Mouse (Mus musculus) layer of hippocampus, adult 11-12 months (tissue): ENCODE measurements around the gene Ear1.
"Not testable (repeated sequence)": the region's sequence is repeated elsewhere in the genome, so short reads cannot be mapped to it uniquely, and the experiment has no call there.

Experiments
- DNase-seq: peaks from one replicate; pipeline ENCODE4 v3.0.0; 2022; ENCODE audit warnings: low spot score

The Ear1 gene

DNA sequence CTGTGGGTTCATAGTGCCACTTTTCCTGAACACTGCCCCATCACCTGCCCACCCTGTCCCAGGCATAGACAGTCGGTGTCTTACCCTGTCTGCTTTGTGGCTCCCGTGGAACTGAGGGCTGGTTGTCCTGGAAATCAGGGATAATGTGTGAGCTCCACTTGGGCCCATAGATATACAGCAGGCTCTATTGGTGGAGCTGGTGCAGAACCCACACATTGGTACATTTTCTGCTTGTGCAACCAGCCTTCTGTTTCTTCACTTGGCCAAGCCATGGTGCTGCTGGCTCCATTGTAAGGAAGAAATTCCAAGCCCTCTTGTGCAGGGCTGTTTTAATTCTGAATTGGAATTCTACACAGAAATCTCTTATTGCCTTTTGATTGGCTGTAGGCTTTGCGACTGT lies at the start of gene Ear1:
Ear1 (minus strand) TSS at position 101 of the 400 bp plus-strand sequence.
- DNase-seq: not testable (repeated sequence)

DNA sequence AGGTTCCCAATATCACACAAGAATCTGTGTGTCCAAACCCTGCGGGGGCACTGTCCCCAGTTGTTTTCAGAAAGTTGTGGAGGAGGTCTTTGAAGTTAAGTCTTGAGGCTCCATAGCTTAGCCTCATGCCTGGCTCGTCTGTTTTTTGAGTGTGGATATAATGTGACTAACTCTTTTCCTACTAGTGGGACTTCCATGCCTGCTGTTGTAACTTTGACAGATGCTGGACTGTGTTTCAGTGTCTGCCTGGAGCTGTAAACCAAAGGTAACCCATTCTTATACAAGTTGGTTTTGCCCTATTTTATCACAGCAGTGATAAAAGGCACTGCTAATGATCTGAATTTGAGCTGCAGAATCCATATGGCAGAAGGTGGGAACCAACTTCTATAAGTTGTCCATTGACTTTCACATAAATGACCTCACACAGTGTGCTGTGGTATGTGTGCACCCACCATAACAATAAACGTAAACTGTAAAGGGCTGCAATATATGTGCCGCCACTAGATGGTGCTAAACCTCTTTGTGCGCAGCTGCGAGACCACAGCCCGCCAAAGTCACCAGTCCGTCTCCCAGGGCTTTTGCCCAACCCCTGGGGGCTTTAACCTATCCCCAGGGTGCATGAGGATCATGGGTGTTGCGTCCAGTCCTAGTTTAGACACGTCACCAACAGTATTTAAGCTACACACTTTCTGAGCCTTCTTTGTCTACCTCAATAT lies 49.5 kb upstream of the Ear1 start, which contains the start of gene Gm8113:
Gm8113 (plus strand) TSS at position 703 of the 716 bp plus-strand sequence.
- peak; percentile 53 for DNase-seq

DNA sequence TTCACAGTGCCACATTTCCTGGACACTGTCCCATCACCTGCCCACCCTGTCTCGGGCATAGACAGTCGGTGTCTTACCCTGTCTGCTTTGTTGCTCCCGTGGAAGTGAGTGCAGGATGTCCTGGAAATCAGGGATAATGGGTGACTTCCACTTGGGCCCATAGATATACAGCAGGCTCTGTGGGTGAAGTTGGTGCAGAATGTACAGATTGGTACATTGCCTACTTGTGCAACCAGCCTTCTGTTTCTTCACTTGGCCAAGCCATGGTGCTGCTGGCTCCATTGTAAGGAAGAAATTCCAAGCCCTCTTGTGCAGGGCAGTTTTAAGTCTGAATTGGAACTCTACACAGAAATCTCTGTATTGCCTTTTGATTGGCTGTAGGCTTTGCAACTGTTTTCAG lies 48.1 kb upstream of the Ear1 start, which contains the start of gene Ear10:
Ear10 (minus strand) TSS at position 101 of the 400 bp plus-strand sequence.
- DNase-seq: not testable (repeated sequence)

DNA sequence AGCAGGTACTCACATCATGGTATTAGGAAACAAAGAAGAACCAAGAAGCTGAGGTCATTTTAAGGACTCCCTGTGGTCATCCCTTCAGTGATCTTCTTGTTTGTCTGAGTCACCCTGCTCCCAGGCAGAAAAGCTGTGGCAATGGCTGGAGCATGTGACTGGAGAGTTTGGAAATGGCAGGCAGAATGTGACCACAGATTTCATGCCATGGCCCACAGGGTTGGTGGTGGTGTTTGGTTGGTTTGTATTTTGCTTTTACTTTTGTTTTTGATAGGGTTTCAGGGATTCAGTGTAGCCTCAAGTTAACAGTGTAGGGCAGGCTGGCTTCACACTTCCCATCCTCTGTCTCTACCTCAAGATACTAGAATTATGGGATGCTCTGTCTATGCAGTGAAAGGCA lies 42.9 kb upstream of the Ear1 start:
- not testable (repeated sequence) for DNase-seq

DNA sequence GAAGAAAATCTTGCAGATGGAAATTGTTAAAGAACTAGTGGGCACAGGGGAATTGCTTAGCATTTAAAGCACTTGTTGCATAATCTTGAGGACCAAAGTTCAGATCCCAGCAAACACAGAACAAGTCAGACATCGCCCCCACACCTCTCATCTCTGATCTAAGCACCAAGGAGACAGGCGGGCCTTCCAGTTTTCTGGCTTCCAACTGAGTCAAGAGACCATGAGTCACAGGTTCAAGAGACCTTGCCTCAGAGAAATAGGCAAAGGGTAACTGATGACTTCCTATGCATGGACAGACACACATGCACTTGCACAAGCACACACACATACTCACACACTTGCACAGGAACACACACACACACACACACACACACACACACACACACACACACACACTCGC lies 23.3 kb upstream of the Ear1 start:
- DNase-seq: not testable (repeated sequence)

DNA sequence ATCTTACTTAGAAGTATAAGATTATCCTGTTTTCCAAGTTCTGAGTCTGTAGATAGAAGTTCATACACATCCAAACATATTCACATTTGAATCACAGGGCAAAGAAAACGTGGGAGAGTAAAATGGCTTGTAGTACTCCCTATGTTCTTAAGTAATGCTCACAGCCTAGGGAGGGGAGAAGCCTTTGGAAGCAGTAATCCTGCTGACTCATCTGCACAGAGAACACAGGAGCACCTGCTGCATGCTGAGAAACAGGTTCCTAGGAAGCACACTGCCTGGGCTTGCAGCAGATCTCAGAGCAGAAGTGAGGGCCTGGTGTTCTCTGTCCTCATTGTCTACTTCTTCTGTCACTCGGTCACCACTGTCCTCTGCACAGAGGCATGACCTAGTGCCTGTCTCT lies 20.0 kb upstream of the Ear1 start:
- DNase-seq: not testable (repeated sequence)

DNA sequence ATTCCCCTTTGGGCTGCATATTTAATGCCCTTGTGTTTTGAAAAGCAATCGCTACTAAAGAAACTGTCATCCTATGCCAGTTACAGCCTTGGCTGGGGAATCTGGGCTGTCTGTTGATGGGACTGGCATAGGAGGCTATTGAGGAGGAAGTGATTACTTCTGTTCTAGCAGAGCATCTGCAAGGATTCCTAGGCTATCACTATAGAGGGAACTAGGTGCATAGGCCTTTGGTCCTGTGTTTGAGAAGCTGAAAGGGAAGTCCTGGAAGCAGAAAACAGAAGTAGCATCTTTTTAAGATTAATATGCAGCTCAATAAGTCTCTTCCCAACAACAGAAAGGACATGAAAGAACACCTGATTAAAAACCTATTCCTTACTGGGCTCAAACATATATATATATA lies 16.0 kb upstream of the Ear1 start:
- DNase-seq: not testable (repeated sequence)

DNA sequence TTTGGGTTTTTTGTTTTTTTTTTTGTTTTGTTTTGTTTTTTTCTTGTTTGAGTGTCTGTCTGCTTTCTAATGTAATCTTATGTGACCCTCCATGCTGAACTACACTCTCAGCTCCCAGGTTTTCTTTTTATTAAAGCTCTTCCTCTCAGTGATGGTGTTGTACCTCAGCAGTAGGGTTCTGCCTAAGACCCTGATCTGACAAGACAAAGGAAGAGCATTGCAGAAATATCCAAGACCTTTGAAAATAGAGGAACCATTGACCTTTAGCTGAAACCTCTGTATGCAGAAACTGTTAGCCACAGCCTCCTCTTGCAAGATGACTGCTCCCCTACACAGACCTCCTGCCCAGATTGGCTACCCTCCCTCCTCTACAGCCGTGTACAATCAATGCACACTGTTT lies 10.9 kb upstream of the Ear1 start:
- DNase-seq: not testable (repeated sequence)

DNA sequence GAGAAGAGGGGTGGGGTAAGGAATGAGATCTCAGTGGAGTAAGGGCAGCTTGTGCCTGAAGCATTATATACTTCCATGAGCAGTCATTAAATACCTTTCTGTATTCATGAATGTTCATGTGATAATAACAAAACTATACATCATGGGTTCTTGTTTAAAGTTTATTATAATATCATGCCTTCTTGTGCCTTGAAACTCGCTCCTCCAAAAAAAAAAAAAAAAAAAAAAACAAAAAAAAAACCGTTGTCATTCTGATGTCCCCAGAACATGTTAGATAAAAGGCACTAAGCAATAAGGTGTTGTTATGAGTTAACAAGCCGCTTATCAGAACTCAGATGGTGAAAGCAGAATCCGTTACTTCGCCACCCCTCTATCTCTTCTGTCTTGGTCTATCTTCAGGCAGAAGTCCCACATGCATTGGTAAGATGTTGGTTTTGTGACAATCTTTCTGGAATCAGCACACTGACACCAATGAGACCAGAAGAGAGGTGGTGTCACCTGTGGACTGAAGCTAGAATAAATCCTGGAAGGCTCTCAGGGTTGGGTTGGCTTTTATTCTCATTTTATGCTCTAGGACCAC lies 4.7 kb upstream of the Ear1 start:
- DNase-seq: not testable (repeated sequence)

DNA sequence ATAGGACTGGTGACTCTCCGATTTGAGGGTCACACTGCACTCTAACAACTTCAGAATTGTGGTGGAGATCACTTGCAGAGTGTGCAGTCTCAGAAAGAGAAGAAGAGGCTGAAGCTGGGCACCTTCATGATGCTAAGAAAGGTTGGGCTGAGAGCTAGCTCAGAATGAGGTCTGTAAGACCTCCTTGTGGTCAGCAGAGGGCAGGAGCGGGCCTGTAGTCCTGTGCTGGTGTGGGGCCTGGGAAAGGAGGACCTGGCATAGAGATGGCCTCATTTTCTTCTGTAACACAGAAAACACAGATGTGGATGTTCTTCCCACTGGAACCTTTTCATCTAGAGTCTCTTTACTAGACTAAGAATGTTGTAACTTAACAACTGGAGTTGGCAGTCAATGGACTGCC lies 2.5 kb upstream of the Ear1 start:
- DNase-seq: not testable (repeated sequence)

DNA sequence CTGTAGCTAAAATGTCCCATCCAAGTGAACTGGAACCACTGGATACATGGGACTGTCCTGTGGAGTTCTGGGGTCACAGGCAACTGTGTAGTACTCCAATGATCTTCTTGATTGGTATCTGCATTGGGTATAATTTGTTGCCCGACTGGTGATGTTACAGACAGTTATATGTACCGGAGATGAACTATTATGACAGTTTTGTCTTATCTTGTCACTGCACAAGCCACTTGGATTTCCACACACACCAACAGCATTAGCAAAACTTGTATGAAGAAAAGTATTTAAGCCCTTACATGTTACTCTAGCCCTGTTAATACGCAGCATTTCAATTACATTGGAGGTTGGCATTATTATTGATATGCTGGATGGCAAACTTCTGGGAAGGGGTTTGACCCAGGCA lies 455 bp downstream of the Ear1 start:
- DNase-seq: not testable (repeated sequence)

DNA sequence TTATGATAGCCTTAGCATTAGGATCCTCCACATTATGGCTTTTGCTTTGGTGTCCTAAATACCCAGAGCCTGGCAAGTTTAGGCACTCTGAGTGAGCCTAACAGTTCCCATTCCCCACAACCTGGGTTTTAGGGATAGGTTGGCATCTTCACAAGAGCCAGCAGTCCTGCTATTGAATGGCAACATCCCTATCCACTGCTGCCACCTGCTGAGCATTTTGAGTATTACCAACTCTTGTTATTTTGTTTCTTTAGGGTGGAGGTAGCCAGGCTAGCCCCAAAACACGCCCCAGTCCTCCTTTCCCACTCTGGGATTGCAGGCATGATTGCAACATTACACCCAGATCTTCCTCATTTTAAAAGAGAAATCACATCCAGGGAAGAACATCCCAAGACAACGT lies 14.8 kb downstream of the Ear1 start:
- DNase-seq: peak; percentile 47

DNA sequence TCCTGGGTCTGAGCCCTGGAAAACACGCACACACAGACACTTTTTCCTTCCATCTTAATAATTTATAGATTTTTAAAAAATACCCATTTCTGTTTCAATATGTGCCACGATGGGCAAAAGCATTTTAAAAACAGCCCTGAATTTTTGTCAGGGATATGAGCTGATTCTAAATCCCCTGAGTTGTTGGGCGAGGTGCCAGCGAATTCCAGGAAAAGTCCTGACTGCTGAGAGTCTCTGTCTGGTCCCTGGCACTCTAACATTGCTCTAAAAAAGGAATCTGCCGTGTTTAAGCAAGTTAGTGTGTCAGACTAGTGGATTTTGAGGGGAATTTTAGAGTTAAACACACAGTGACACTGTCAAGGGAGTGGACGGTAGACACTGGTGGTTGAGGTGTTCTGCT lies 15.9 kb downstream of the Ear1 start:
- DNase-seq: not testable (repeated sequence)

DNA sequence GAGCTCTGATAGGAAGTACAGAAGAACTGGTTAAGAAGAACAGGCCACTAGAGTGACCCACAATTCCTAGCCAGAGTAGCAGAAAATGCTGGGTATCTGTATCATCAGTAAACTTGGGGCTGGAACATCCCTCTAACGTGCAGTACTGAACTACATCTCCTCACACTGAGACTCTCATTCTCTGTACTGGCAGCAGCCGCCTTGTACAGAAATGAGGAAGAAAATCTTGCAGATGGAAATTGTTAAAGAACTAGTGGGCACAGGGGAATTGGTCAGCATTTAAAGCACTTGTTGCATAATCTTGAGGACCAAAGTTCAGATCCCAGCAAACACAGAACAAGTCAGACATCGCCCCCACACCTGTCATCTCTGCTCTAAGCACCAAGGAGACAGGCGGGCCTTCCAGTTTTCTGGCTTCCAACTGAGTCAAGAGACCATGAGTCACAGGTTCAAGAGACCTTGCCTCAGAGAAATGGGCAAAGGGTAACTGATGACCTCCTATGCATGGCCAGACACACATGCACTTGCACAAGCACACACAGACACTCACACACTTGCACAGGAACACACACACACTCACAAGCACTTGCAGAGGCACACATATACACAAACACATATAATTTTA lies 31.3 kb downstream of the Ear1 start:
- not testable (repeated sequence) for DNase-seq

DNA sequence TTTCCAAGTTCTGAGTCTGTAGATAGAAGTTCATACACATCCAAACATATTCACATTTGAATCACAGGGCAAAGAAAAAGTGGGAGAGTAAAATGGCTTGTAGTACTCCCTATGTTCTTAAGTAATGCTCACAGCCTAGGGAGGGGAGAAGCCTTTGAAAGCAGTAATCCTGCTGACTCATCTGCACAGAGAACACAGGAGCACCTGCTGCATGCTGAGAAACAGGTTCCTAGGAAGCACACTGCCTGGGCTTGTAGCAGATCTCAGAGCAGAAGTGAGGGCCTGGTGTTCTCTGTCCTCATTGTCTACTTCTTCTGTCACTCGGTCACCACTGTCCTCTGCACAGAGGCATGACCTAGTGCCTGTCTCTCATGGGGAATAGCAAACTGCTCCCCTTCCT lies 34.3 kb downstream of the Ear1 start:
- DNase-seq: not testable (repeated sequence)

DNA sequence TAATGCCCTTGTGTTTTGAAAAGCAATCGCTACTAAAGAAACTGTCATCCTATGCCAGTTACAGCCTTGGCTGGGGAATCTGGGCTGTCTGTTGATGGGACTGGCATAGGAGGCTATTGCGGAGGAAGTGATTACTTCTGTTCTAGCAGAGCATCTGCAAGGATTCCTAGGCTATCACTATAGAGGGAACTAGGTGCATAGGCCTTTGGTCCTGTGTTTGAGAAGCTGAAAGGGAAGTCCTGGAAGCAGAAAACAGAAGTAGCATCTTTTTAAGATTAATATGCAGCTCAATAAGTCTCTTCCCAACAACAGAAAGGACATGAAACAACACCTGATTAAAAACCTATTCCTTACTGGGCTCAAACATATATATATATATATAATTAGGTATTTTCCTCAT lies 40.0 kb downstream of the Ear1 start:
- not testable (repeated sequence) for DNase-seq

DNA sequence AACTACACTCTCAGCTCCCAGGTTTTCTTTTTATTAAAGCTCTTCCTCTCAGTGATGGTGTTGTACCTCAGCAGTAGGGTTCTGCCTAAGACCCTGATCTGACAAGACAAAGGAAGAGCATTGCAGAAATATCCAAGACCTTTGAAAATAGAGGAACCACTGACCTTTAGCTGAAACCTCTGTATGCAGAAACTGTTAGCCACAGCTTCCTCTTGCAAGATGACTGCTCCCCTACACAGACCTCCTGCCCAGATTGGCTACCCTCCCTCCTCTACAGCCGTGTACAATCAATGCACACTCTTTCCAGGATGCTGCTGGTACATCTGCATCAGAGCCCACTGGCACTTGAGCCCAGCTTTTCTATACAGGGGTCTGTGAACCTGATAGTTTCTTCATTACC lies 44.9 kb downstream of the Ear1 start:
- not testable (repeated sequence) for DNase-seq

DNA sequence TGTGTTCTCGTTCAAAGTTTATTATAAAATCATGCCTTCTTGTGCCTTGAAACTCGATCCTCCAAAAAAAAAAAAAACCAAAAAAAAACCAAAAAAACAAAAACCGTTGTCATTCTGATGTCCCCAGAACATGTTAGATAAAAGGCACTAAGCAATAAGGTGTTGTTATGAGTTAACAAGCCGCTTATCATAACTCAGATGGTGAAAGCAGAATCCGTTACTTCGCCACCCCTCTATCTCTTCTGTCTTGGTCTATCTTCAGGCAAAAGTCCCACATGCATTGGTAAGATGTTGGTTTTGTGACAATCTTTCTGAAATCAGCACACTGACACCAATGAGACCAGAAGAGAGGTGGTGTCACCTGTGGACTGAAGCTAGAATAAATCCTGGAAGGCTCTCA lies 51.1 kb downstream of the Ear1 start:
- not testable (repeated sequence) for DNase-seq

DNA sequence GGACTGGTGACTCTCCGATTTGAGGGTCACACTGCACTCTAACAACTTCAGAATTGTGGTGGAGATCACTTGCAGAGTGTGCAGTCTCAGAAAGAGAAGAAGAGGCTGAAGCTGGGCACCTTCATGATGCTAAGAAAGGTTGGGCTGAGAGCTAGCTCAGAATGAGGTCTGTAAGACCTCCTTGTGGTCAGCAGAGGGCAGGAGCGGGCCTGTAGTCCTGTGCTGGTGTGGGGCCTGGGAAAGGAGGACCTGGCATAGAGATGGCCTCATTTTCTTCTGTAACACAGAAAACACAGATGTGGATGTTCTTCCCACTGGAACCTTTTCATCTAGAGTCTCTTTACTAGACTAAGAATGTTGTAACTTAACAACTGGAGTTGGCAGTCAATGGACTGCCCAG lies 53.4 kb downstream of the Ear1 start:
- DNase-seq: not testable (repeated sequence)

DNA sequence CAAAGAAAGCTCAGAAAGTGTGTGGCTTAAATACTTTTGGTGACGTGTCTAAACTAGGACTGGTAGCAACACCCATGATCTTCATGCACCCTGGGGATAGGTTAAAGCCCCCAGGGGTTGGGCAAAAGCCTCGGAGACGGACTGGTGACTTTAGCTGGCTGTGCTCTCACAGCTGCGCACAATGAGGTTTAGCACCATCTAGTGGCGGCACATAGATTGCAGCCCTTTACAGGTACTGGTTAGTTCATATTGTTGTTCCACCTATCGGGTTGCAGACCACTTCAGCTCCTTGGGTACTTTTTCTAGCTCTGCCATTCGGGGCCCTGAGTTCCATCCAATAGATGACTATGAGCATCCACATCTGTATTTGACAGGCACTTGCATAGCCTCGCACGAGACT lies 62.9 kb downstream of the Ear1 start:
- DNase-seq: peak; percentile 53

DNA sequence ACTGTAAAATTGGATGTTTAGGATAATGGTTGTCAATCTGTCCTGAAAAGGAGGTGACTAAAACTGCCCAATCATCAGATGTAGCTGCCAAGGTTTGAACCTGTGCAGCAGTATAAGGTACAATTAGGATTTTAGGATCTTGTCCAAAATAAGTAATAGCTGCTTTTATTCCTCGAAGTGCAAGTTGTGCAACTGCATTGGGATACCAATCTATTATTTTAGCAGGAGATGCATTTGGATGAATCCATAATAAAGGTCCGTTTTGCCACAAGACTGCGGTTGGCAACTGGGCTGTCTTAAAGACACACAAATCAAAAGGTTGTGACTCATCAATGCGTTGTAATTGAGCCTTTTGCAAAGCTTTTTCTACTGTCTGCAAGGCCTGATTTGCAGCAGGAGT lies 67.2 kb downstream of the Ear1 start:
- not testable (repeated sequence) for DNase-seq

DNA sequence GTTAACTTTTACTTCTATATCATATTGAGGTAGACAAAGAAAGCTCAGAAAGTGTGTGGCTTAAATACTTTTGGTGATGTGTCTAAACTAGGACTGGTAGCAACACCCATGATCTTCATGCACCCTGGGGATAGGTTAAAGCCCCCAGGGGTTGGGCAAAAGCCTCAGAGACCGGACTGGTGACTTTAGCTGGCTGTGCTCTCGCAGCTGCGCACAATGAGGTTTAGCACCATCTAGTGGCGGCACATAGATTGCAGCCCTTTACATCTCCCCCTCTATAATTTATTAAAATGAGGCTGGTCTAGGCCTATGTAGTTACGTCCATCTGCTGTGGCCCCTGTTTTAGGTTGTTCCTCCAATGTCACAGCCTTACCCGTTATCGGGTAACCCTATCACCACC lies 70.9 kb downstream of the Ear1 start:
- not testable (repeated sequence) for DNase-seq

DNA sequence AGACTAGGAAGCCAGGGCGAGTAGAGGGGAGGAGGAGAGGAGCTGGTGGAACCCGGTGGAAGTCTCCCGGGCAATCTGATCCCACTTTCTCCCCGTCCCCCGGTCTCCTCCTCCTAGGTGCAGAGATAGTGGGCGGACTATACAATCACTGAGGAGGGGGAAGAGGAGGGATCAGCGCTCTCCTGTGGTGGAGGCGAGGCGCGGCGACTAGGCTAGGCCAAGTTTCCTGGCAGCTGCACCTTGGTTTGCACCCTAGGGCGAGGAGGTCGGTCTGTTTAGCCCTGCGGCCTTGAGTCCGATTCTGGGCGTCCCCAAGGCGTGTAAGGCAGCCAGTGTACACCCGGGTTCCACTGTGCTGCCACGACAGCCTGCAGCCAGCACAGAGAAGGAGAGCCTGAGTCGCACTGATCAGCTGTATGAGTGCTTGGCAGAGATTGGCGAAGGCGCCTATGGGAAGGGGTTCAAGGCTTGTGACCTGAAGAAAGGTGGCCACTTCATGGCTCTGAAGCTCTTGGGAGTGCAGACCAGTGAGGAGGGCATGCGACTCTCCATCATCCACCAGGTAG lies 78.3 kb downstream of the Ear1 start:
- DNase-seq: not testable (repeated sequence)
